8 mouse cellular contexts compared by ENCODE assay signal in the genomic region with DNA sequence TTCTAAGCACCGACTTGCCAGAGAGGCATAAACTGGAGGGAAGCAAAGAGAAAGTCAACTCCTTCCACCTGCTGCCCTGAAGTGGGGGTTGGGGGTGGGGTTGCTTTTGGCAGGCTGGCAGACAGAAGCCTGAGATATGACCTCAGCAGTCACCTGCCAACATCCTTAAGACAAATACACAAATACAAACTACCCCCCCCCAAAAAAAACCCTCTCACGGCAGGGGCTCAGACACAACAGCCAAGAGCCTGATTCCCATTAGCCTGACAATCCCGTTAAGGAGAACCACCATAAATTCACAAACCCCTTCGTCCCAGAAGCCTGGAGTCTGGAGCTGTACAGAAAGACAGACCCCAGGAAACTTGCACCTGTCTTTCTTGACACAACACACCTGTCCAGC. TPM values are rescaled to one million over a fixed set of nuclear protein-coding genes. Genes with fewer than 3 reads are reported as not detected.
DNase-seq lines count a peak whose midpoint lies in the region; ATAC-seq lines count a peak whose summit lies in the region.

No protein-coding gene starts in this region.

- no peaks in the 10 kb centered on the region for H3K9me3 ChIP-seq in limb, embryonic 10.5 days (replicated peaks)
- H3K9me3 ChIP-seq in stomach, embryonic 15.5 days, result no peaks in the 10 kb centered on the region

- no peak for ATAC-seq in stomach, embryonic 15.5 days (ENCODE audit: insufficient read depth, low FRiP score, low read depth)

- WGBS in limb, embryonic 10.5 days, result 2% methylated on average over 4 of the region's 4 CpGs
- WGBS in stomach, embryonic 15.5 days, result 6% methylated on average over 4 of the region's 4 CpGs

- H3K4me2 ChIP-seq in stomach, embryonic 15.5 days, result peak overlapping the region; percentile 93

- peaks cover 45% of the 10 kb centered on the region for H3K4me1 ChIP-seq in limb, embryonic 10.5 days
- peaks cover 15% of the 10 kb centered on the region for H3K4me1 ChIP-seq in stomach, embryonic 15.5 days

- H3K27ac ChIP-seq in limb, embryonic 10.5 days, result no peak overlapping the region
- no peak overlapping the region for H3K27ac ChIP-seq in stomach, embryonic 15.5 days

- DNase-seq in cerebellum, postnatal 10 days, result peak; percentile 53 to 56
- no peak for DNase-seq in cerebellum, adult 8-10 months
- peak; percentile 60 for DNase-seq in retina, postnatal 1 day
- DNase-seq in retina, embryonic 14.5 days (ENCODE audit: low spot score), result no peak
- no peak for DNase-seq in limb, embryonic 10.5 days (ENCODE audit: low spot score)
- no peak for DNase-seq in right cerebral cortex, adult 18-20 months
- no peak for DNase-seq in left cerebral cortex, adult 8-10 months (ENCODE audit: low spot score in 2 of 2)

- peaks cover 86% of the 10 kb centered on the region for H3K27me3 ChIP-seq in limb, embryonic 10.5 days (ENCODE audit: low read depth, poor library complexity, severe bottlenecking)
- H3K27me3 ChIP-seq in stomach, embryonic 15.5 days (replicated peaks), result peaks cover 33% of the 10 kb centered on the region

- H3K36me3 ChIP-seq in limb, embryonic 10.5 days, result no peaks in the 10 kb centered on the region
- no peaks in the 10 kb centered on the region for H3K36me3 ChIP-seq in stomach, embryonic 15.5 days

- peak overlapping the region; percentile 64; the same call in 1 of the 2 replicates for H3K4me3 ChIP-seq in limb, embryonic 10.5 days
- peak overlapping the region; percentile 63 for H3K4me3 ChIP-seq in stomach, embryonic 15.5 days (replicated peaks)

- H3K9ac ChIP-seq in stomach, embryonic 15.5 days, result no peak overlapping the region

RNA-seq across cellular contexts. Expression of gene Prox1, which starts 2.4 kb away (rescaled TPM):
- 0.28 and 0.46 TPM in 2 replicates for polyA plus RNA-seq in limb, embryonic 10.5 days (2016; fragmentation: Nextera tagmentation; extraction: Ambion mirVana)
- polyA plus RNA-seq in stomach, embryonic 15.5 days (2015; fragmentation: Nextera tagmentation; extraction: Ambion mirVana), result 3.0 and 3.9 TPM in 2 replicates
- total RNA-seq in left cerebral cortex, adult 8-10 months (2022), result 10 to 100 TPM in 3 of 4 experiments, 1 to 10 TPM in 1; 9.5 to 12.4 (median 10.9) TPM

Comparison
In these comparisons a context has a peak if more than half of its experiments do, and no peak if none do; other contexts are left out.
1. DNase-seq: peak in cerebellum, postnatal 10 days (2 of 2) and retina, postnatal 1 day (single experiment); none in cerebellum, adult 8-10 months (single experiment), retina, embryonic 14.5 days (single experiment), limb, embryonic 10.5 days (single experiment), right cerebral cortex, adult 18-20 months (single experiment) and left cerebral cortex, adult 8-10 months (0 of 2).